Mouse (Mus musculus) intestine, postnatal 0 days (tissue): ENCODE data around the gene Gm13420. TPM values are rescaled to one million over a fixed set of nuclear protein-coding genes. Genes with fewer than 3 reads are reported as not detected.

Source experiments
- ATAC-seq: fragments of 200-750 bp; cut with Nextera tagmentation; 2 replicates; pipeline ENCODE4 v1.8.0; 2017; ENCODE audit warnings: mild to moderate bottlenecking, moderate TSS enrichment, moderate library complexity
- H3K27ac ChIP-seq: fragments of 300-500 bp; sonication (generic); 2 replicates; pipeline ENCODE4 v1.5.1; 2014; ENCODE audit warnings: mild to moderate bottlenecking, low read depth, low read length, moderate library complexity
- H3K27me3 ChIP-seq: fragments of 300-500 bp; sonication (generic); replicated peaks from 2 replicates; pipeline ENCODE4 v1.6.1; 2014; ENCODE audit warnings: low read length, mixed read lengths; ENCODE audit not compliant: control insufficient read depth, insufficient read depth
- H3K36me3 ChIP-seq: fragments of 300-500 bp; sonication (generic); 2 replicates; pipeline ENCODE4 v1.6.1; 2014; ENCODE audit warnings: mild to moderate bottlenecking, moderate library complexity; ENCODE audit not compliant: control insufficient read depth, insufficient read depth
- H3K4me1 ChIP-seq: fragments of 300-500 bp; sonication (generic); replicated peaks from 2 replicates; pipeline ENCODE4 v1.6.1; 2014; ENCODE audit warnings: antibody characterized with exemption, low read length, mixed read lengths; ENCODE audit not compliant: control insufficient read depth, insufficient read depth
- H3K4me2 ChIP-seq: fragments of 300-500 bp; sonication (generic); replicated peaks from 2 replicates; pipeline ENCODE4 v1.6.1; 2014; ENCODE audit warnings: low read depth, mild to moderate bottlenecking, moderate library complexity
- H3K4me3 ChIP-seq: fragments of 300-500 bp; sonication (generic); 2 replicates; pipeline ENCODE4 v1.5.1; 2014; ENCODE audit warnings: low read depth, low read length
- H3K9ac ChIP-seq: fragments of 300-500 bp; sonication (generic); 2 replicates; pipeline ENCODE4 v1.6.1; 2014; ENCODE audit warnings: mild to moderate bottlenecking, low read depth, low read length
- H3K9me3 ChIP-seq: fragments of 300-500 bp; sonication (generic); 2 replicates; pipeline ENCODE4 v1.6.1; 2016; ENCODE audit warnings: mixed run types; ENCODE audit not compliant: control insufficient read depth
- CTCF ChIP-seq: sonication (generic); IDR thresholded peaks from 2 replicates; pipeline ENCODE4 v1.5.1; 2016; ENCODE audit warnings: low read depth, mild to moderate bottlenecking, control low read depth, antibody characterized with exemption, moderate library complexity
- WGBS: fragments of 180-500 bp; shearing (Covaris S2); extraction: QIAGEN DNeasy Blood & Tissue Kit; methylation state at CpG from one replicate; pipeline ENCODE4 v1.1.7; 2014; 5-methylcytosine and 5-hydroxymethylcytosine counted together
- polyA plus RNA-seq: library from polyadenylated mRNA; unstranded; fragments of >200 nt; fragmentation: Nextera tagmentation; extraction: Ambion mirVana; gene quantifications from 2 replicates; pipeline ENCODE4 v1.2.1, GENCODE M21; 2015

Gene Gm13420
- polyA plus RNA-seq, 1 experiment from 2014 or later, result 0.10 TPM

- no peak for ATAC-seq
- peaks cover 23% of the 10 kb centered on the region for H3K36me3 ChIP-seq
- no peak overlapping the region for H3K4me2 ChIP-seq
- H3K4me3 ChIP-seq, result no peak overlapping the region
- TF ChIP-seq CTCF, result no peak
- no peak overlapping the region for H3K27ac ChIP-seq
- no peaks in the 10 kb centered on the region for H3K9me3 ChIP-seq
- no peaks in the 10 kb centered on the region for H3K4me1 ChIP-seq
- H3K9ac ChIP-seq, result no peak overlapping the region
- H3K27me3 ChIP-seq, result no peaks in the 10 kb centered on the region
- WGBS, result 82% methylated on average over 6 of the region's 6 CpGs
These were observed 10.3 kb downstream of the Gm13420 start for GRCm38 (mm10) chr2:29741207-29741606.

- WGBS, result 69% methylated on average over 5 of the region's 5 CpGs
- no peaks in the 10 kb centered on the region for H3K27me3 ChIP-seq
- H3K9ac ChIP-seq, result no peak overlapping the region
- no peaks in the 10 kb centered on the region for H3K4me1 ChIP-seq
- H3K36me3 ChIP-seq, result peaks cover 41% of the 10 kb centered on the region
- TF ChIP-seq CTCF, result peak; percentile 30; the same call in 1 of the 2 replicates
- ATAC-seq, result no peak
- no peaks in the 10 kb centered on the region for H3K9me3 ChIP-seq
- no peak overlapping the region for H3K27ac ChIP-seq
- no peak overlapping the region for H3K4me3 ChIP-seq
- H3K4me2 ChIP-seq, result no peak overlapping the region
These were observed 12.1 kb downstream of the Gm13420 start for GRCm38 (mm10) chr2:29739368-29739767.

- no peak overlapping the region for H3K4me2 ChIP-seq
- no peak overlapping the region for H3K27ac ChIP-seq
- H3K4me3 ChIP-seq, result no peak overlapping the region
- TF ChIP-seq CTCF, result no peak
- H3K9me3 ChIP-seq, result no peaks in the 10 kb centered on the region
- H3K4me1 ChIP-seq, result no peaks in the 10 kb centered on the region
- H3K27me3 ChIP-seq, result no peaks in the 10 kb centered on the region
- peaks cover 46% of the 10 kb centered on the region for H3K36me3 ChIP-seq
- ATAC-seq, result no peak
- 54% methylated on average over 4 of the region's 4 CpGs for WGBS
- no peak overlapping the region for H3K9ac ChIP-seq
These were observed 12.7 kb downstream of the Gm13420 start for GRCm38 (mm10) chr2:29738799-29739198.

GRCm38 (mm10) chr2:29737209-29737925 lies 14.1 kb downstream of the Gm13420 start:
- no peak overlapping the region for H3K27ac ChIP-seq
- no peak for ATAC-seq
- WGBS, result 66% methylated on average over 12 of the region's 12 CpGs

GRCm38 (mm10) chr2:29735708-29736107 lies 15.8 kb downstream of the Gm13420 start:
- Histone ChIP-seq H3K4me3 (no peak overlapping the region), H3K27me3 (no peaks in the 10 kb centered on the region), H3K4me2 (no peak overlapping the region), H3K9ac (no peak overlapping the region), H3K36me3 (peaks cover 62% of the 10 kb centered on the region), H3K4me1 (no peaks in the 10 kb centered on the region), H3K27ac (no peak overlapping the region), H3K9me3 (no peaks in the 10 kb centered on the region)
- TF ChIP-seq CTCF, result no peak
- ATAC-seq, result no peak
- WGBS, result 64% methylated on average over 12 of the region's 12 CpGs

More at GRCm38 (mm10) chr2:29737209-29737925, 14.1 kb downstream of the Gm13420 start:
- Histone ChIP-seq H3K9me3 (no peaks in the 10 kb centered on the region), H3K36me3 (peaks cover 60% of the 10 kb centered on the region), H3K4me2 (no peak overlapping the region), H3K9ac (no peak overlapping the region), H3K4me1 (no peaks in the 10 kb centered on the region), H3K27me3 (no peaks in the 10 kb centered on the region), H3K4me3 (no peak overlapping the region)
- TF ChIP-seq CTCF, result no peak

DNA sequence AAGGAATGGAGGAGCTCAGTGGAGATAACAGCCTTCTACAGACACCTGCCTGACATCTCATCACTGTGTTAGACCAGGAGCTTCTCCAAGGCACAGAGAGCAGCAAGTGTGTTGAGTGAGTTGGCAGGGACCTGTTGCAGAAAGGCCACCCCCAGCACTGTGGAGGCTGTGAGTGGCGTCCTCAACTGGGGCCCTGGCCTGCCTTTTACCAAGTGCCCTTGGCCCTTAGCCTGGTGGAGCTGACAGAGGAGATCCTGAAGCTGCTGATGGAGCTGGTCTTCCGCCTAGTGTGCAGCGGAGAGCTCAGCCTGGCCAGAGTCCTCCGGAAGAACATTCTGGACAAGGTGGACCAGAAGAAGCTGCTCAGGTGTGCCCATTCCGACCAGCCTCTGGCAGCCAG lies 18.1 kb downstream of the Gm13420 start:
- TF ChIP-seq CTCF, result no peak
- no peak for ATAC-seq
- Histone ChIP-seq H3K27me3 (no peaks in the 10 kb centered on the region), H3K9ac (no peak overlapping the region), H3K36me3 (peaks cover 71% of the 10 kb centered on the region), H3K4me2 (no peak overlapping the region), H3K4me3 (no peak overlapping the region), H3K4me1 (no peaks in the 10 kb centered on the region), H3K27ac (no peak overlapping the region), H3K9me3 (no peaks in the 10 kb centered on the region)
- WGBS, result 87% methylated on average over 5 of the region's 5 CpGs
